Mouse (Mus musculus) hindbrain, embryonic 12.5 days (tissue): ENCODE data around the gene Tpi1. TPM values are rescaled to one million over a fixed set of nuclear protein-coding genes. Genes with fewer than 3 reads are reported as not detected.

Experiments used
- ATAC-seq: fragments of 200-750 bp; cut with Nextera tagmentation; 2 replicates; pipeline ENCODE4 v1.8.0; 2017; ENCODE audit warnings: moderate TSS enrichment; ENCODE audit not compliant: low FRiP score
- H3K27ac ChIP-seq: fragments of 300-500 bp; sonication (generic); 2 replicates; pipeline ENCODE4 v1.5.1; 2016; ENCODE audit warnings: mild to moderate bottlenecking
- H3K27me3 ChIP-seq: fragments of 300-500 bp; sonication (generic); 2 replicates; pipeline ENCODE4 v1.6.1; 2016; ENCODE audit warnings: mild to moderate bottlenecking
- H3K36me3 ChIP-seq: fragments of 300-500 bp; sonication (generic); 2 replicates; pipeline ENCODE4 v1.6.1; 2016; ENCODE audit warnings: mild to moderate bottlenecking
- H3K4me1 ChIP-seq: fragments of 300-500 bp; sonication (generic); 2 replicates; pipeline ENCODE4 v1.6.1; 2016
- H3K4me2 ChIP-seq: fragments of 300-500 bp; sonication (generic); replicated peaks from 2 replicates; pipeline ENCODE4 v1.6.1; 2016; ENCODE audit warnings: mild to moderate bottlenecking
- H3K4me3 ChIP-seq: fragments of 300-500 bp; sonication (generic); 2 replicates; pipeline ENCODE4 v1.5.1; 2016; ENCODE audit warnings: mild to moderate bottlenecking
- H3K9ac ChIP-seq: fragments of 300-500 bp; sonication (generic); 2 replicates; pipeline ENCODE4 v1.6.1; 2016; ENCODE audit warnings: mild to moderate bottlenecking, moderate library complexity
- H3K9me3 ChIP-seq: fragments of 300-500 bp; sonication (generic); replicated peaks from 2 replicates; pipeline ENCODE4 v1.6.1; 2016; ENCODE audit warnings: mild to moderate bottlenecking
- WGBS: fragments of 180-500 bp; shearing (Covaris S2); methylation state at CpG from one replicate; pipeline ENCODE4 v1.1.7; 2016; 5-methylcytosine and 5-hydroxymethylcytosine counted together
- polyA plus RNA-seq: library from polyadenylated mRNA; unstranded; fragments of >200 nt; fragmentation: Nextera tagmentation; extraction: Ambion mirVana; gene quantifications from 2 replicates; pipeline ENCODE4 v1.2.1, GENCODE M21; 2016

Tpi1 gene
- polyA plus RNA-seq, 1 experiment from 2014 or later, result 483 TPM

DNA sequence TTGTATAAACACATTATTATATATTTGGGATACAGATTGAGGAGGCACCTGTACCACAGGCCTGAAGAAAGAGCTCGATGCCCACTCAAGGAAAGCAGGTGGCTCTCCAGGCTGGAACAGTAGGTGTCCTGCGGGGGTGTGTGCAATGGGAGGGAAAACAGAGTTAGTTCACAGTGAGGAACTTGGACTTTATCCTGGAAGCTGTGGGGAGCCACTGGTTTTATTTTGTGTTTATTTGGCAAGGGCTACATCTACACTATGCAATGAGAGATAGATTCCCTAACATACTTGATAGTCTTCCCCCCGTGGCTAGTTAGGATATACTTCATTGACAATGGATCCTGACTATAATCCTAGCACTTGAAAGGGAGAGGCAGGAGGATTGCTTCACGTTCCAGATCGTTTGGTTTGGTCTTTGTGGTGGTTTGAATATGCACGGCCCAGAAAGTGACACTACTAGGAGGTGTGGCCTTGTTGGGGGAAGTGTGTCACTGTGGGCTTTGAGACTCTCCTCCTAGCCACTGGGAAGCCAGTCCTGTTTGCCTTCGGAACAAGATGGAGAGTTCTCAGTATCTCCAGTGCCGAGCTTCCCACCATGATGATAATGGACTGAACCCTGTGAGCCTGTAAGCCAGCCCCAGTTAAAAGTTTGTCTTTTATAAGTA lies 27.2 kb downstream of the Tpi1 start:
- no peak overlapping the region for H3K9ac ChIP-seq
- no peak overlapping the region for H3K4me3 ChIP-seq
- no peaks in the 10 kb centered on the region for H3K9me3 ChIP-seq
- ATAC-seq, result no peak
- no peak overlapping the region for H3K27ac ChIP-seq
- peaks cover 5% of the 10 kb centered on the region; the same call in 1 of the 2 replicates for H3K4me1 ChIP-seq
- WGBS, result 55% methylated on average over 8 of the region's 8 CpGs
- no peaks in the 10 kb centered on the region for H3K27me3 ChIP-seq
- no peak overlapping the region for H3K4me2 ChIP-seq
- no peaks in the 10 kb centered on the region for H3K36me3 ChIP-seq

DNA sequence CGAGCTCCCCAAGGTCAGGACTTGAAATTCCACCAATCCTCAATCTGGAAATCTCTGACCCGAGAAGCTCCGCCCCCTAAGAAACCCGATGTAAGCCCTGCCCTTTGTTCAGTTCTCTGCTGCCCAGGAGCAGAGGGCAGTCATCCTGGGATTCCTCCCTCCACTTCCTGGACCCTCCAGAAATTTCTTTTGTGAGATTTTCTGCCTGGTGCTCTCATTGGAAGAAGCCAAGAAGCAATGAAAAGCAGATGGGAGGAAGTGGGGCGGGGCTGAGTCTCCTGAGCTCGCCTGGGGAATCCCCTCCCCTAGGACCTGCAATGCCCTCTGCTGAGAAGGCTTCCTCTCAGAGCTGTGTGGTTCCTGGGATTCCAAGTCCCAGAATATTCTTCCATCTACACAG lies 31.7 kb downstream of the Tpi1 start:
- WGBS, result 25% methylated on average over 6 of the region's 6 CpGs
- Histone ChIP-seq H3K4me2 (peak overlapping the region; percentile 27; the same call in 1 of the 2 replicates), H3K27me3 (peaks cover 20% of the 10 kb centered on the region), H3K4me1 (peaks cover 20% of the 10 kb centered on the region), H3K27ac (no peak overlapping the region), H3K9me3 (no peaks in the 10 kb centered on the region), H3K4me3 (no peak overlapping the region), H3K36me3 (no peaks in the 10 kb centered on the region), H3K9ac (no peak overlapping the region)
- ATAC-seq, result no peak

DNA sequence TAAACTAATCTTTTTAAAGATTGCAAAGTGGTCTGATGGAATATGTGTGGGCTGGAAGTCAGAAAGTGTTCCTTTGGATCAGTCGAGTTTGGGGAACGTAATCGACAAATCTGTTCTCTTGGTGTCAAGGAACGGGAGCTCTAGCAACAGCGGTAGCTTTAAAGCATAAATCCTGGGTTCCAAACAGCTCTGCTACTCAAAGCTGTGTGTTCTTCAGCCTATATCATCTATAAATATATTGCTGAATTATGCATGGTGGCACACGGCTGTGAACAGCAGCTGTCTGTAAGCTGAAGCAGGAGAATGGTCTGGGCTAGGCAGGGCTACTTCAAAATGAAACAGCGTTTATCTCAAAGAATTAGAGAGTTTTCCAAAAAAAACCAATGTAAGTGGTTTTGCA lies 33.2 kb downstream of the Tpi1 start:
- Histone ChIP-seq H3K9me3 (no peaks in the 10 kb centered on the region), H3K9ac (no peak overlapping the region), H3K27ac (no peak overlapping the region), H3K4me1 (peaks cover 20% of the 10 kb centered on the region), H3K36me3 (no peaks in the 10 kb centered on the region), H3K27me3 (peaks cover 20% of the 10 kb centered on the region), H3K4me2 (no peak overlapping the region), H3K4me3 (no peak overlapping the region)
- no peak for ATAC-seq
- WGBS, result 83% methylated on average over 7 of the region's 7 CpGs

DNA sequence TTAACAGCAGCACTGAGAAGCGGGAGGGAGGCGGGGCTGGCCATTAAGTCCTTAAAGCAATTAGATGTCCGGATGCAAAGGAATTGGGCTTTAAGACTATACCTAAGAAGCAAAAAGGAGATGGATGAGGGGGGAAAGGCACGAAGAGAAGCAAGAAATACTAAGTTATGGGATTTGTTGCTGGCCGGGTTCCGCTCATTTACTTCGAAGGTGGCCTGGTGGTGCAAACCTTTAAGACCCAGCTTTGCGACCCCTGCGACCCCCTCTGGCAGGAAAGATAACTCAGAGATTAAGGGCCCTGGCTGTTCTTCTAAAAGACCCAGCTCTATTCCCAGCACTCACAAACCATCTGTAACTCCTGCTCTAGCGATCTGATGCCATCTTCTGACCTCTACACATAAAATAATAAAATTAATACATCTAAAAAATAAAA lies 34.1 kb downstream of the Tpi1 start:
- Histone ChIP-seq H3K9me3 (no peaks in the 10 kb centered on the region), H3K4me1 (peaks cover 20% of the 10 kb centered on the region), H3K4me2 (peak overlapping the region; percentile 68), H3K27ac (no peak overlapping the region), H3K9ac (peak overlapping the region; percentile 33; the same call in 1 of the 2 replicates), H3K27me3 (peaks cover 20% of the 10 kb centered on the region), H3K36me3 (no peaks in the 10 kb centered on the region), H3K4me3 (peak overlapping the region; percentile 35)
- ATAC-seq, result no peak; the same call in 1 of the 2 replicates
- 2% methylated on average over 10 of the region's 10 CpGs for WGBS

DNA sequence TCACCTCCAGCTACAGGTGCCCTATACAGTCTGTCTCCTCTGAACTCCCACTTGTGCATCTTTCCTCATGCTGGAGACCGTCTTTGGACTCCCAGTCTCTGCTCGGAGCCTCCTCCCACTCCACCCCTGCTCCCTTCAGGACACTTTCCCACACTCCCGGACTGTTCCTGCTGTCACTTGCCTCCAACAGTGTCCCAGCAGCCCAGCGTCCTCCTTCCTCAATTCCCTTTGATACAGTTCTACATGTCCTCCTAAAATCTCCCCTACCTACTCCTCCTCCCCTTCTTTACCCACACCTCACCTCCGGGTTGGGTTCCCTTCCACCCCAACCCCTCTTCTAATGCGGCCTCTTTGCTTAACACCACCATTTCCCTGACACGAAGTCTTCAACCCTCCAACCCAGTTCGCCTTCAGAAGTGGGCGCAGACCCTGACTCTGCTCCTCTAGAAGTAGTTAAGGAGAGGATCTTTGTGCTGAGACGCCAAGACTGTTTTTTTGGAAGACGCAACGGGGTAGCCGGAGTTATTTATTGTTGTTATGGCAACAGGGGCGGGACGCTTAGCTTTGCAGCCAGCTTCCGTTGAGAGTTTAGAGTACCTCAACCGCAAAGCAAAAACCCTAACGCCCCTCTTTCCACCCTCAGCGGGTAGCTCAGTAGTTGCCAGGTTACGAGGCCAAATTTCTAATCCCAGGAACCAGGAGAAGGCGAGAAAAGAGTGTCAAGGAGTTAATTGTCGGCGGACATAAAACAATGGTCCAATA lies 34.7 kb downstream of the Tpi1 start, which contains the start of gene Lrrc23:
Gene Lrrc23 (minus strand): TSS at position 506 of the 762 bp plus-strand sequence.
- Histone ChIP-seq H3K27ac (peak within 1 kb of the TSS; percentile 44; the same call in 1 of the 2 replicates), H3K27me3 (peaks cover 20% of the 10 kb centered on the region), H3K36me3 (no peaks in the 10 kb centered on the region), H3K4me3 (peak within 1 kb of the TSS; percentile 35), H3K4me2 (peak within 1 kb of the TSS; percentile 68), H3K4me1 (peaks cover 20% of the 10 kb centered on the region), H3K9me3 (no peaks in the 10 kb centered on the region), H3K9ac (peak within 1 kb of the TSS; percentile 33; the same call in 1 of the 2 replicates)
- 2% methylated on average over 23 of the region's 23 CpGs for WGBS
- peak; percentile 39 for ATAC-seq

DNA sequence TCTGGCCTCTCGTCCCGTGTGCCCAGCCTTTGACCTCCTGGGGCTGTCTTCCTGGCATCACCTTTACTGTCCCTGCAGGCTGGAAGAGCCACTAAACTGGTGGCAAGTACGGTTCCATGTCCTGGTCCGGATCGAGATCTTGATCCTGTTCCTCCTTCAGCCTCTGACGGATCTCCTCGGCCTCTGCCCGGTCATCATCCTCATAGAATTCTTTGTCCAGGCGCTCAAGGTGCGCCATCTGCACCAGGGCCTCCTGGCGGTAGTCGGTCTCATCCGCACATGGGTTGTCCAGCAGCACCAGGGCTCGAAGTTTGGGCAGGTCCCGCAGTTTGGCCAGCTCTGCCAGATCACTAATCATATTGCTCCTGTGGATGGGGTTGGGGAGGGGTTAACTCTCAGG lies 43.6 kb downstream of the Tpi1 start:
- peaks cover 19% of the 10 kb centered on the region for H3K4me1 ChIP-seq
- no peak overlapping the region for H3K27ac ChIP-seq
- 84% methylated on average over 15 of the region's 15 CpGs for WGBS
- ATAC-seq, result no peak
- H3K9ac ChIP-seq, result no peak overlapping the region
- no peaks in the 10 kb centered on the region for H3K9me3 ChIP-seq
- no peaks in the 10 kb centered on the region for H3K36me3 ChIP-seq
- H3K4me2 ChIP-seq, result no peak overlapping the region
- peaks cover 48% of the 10 kb centered on the region for H3K27me3 ChIP-seq
- no peak overlapping the region for H3K4me3 ChIP-seq

DNA sequence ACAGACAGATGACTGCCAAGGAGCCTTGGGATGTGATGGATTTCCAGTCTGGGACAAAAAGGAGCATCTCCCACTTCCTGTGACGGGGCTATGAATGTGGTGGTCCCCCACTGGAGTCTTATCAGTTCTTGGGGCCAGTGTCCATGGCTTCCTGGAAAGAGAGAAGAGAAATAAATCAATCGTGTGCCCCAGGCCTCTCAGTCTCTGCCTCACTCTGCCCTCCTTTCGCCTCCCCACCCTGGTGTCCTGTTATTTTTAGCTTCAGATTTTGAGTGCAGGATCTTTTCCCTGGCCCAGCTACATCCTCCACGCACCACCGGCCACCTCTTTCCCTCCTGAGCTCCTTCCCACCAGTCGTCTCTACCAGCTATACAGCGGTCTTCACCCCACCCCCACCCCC lies 44.1 kb downstream of the Tpi1 start:
- peaks cover 19% of the 10 kb centered on the region for H3K4me1 ChIP-seq
- H3K4me3 ChIP-seq, result peak overlapping the region; percentile 49
- H3K4me2 ChIP-seq, result peak overlapping the region; percentile 87
- WGBS, result 64% methylated on average over 7 of the region's 7 CpGs
- peaks cover 48% of the 10 kb centered on the region for H3K27me3 ChIP-seq
- no peaks in the 10 kb centered on the region for H3K9me3 ChIP-seq
- H3K36me3 ChIP-seq, result no peaks in the 10 kb centered on the region
- 0 out of 2 replicates have a peak, but pooled peaks have one; percentile 3 for ATAC-seq
- H3K9ac ChIP-seq, result peak overlapping the region; percentile 66; the same call in 1 of the 2 replicates
- no peak overlapping the region; the same call in 1 of the 2 replicates for H3K27ac ChIP-seq

DNA sequence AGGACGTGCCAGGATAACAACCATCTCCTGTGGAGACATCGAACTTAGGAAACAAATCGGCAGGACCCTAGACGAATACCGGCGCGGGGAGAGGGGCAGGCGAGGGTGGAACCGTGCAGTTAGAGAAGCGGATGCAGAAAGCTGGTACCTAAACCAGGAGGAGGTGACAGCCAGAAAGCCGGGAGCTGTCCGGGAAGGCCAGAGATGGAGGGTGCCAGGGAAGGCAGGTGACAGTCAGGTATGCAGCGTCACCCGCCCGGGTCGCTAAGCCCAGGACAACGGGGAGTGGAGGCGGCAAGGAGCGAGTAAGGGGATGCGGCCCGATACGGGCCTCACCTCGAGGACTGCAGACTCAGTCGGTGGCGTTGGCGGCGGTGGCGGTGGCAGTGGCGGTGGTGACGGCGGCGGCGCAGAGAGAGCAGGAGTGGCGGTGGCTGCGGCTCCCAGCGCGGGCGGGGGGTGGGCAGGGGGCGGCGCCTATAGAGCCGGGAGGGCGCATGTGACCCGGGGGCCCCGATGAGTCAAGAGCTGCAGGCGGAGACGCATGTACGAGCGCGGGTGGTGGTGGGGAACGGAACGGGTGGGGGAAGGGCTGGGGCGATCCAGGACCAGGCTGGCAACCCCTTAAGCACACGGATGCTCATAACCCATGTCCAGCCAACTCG lies 44.9 kb downstream of the Tpi1 start, which contains the start of gene Eno2:
Gene Eno2 (minus strand): TSS at position 573 of the 665 bp plus-strand sequence.
- peak within 1 kb of the TSS; percentile 30 for H3K27ac ChIP-seq
- ATAC-seq, result peak; percentile 83
- H3K4me1 ChIP-seq, result peaks cover 19% of the 10 kb centered on the region
- peak within 1 kb of the TSS; percentile 66 for H3K9ac ChIP-seq
- H3K4me2 ChIP-seq, result peak within 1 kb of the TSS; percentile 87
- H3K9me3 ChIP-seq, result no peaks in the 10 kb centered on the region
- peaks cover 48% of the 10 kb centered on the region for H3K27me3 ChIP-seq
- H3K4me3 ChIP-seq, result peak within 1 kb of the TSS; percentile 49
- H3K36me3 ChIP-seq, result no peaks in the 10 kb centered on the region
- WGBS, result under 1% methylated on average over 46 of the region's 54 CpGs

DNA sequence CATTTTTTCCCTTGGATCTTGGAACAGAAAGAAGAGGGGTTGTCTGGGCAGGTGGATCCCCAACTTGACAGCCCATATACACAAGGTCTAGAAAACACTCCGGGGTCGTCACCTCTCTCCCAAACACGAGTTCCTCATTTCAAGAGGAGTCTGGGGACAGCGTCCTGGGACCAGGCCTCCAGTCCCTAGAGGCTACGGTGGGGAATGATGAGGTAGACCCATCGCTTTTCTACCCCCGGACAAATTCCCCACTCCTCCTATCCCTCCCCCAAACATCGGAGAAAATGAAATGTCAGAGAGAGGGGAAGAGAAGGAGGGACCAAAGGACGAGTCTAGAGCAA lies 45.4 kb downstream of the Tpi1 start:
- WGBS, result 6% methylated on average over 9 of the region's 9 CpGs
- peak overlapping the region; percentile 30; the same call in 1 of the 2 replicates for H3K27ac ChIP-seq
- H3K27me3 ChIP-seq, result peaks cover 52% of the 10 kb centered on the region
- ATAC-seq, result no peak
- no peaks in the 10 kb centered on the region for H3K36me3 ChIP-seq
- H3K9ac ChIP-seq, result peak overlapping the region; percentile 66; the same call in 1 of the 2 replicates
- peak overlapping the region; percentile 87 for H3K4me2 ChIP-seq
- peak overlapping the region; percentile 49 for H3K4me3 ChIP-seq
- H3K9me3 ChIP-seq, result no peaks in the 10 kb centered on the region
- peaks cover 19% of the 10 kb centered on the region for H3K4me1 ChIP-seq

DNA sequence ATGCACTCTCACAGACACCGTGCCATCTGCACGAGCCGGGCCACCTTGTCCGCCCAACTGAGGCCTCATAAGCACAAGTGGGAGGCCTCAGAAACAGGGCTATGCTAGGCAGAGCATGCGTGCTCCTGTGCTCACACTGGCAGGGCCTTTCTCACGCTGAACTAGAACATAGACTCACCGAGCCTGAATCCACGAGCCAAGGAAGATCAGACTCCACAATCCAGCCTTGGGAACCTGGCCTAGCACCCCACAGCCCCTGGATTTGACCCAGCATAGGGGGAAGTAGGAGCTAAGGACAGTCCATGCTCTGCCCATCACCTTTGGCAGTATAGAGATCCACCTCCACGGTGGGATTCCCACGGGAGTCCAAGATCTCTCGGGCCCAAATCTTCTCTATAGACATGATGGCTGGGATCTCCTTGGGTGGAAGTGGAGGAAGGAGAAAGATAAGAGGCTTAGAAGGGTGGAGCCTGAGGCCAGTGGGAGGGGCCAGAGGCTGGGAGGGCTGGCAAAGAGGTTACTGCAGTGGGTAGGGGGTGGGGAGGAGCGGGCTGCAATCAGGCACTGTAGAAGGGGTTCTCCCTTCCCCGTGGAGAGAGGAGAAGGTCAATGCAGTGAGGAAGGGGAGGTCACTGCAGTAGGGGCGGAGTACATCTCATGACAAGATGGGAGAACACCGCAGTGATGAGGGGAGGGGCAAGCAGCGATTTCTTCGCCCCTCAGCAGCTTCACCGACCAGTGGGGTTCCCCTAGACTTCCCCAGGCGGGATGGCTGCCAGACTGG lies 46.0 kb downstream of the Tpi1 start:
- ATAC-seq, result no peak
- Histone ChIP-seq H3K27me3 (peaks cover 54% of the 10 kb centered on the region), H3K27ac (no peak overlapping the region), H3K4me1 (peaks cover 19% of the 10 kb centered on the region), H3K4me3 (peak overlapping the region; percentile 49), H3K4me2 (peak overlapping the region; percentile 87), H3K9ac (peak overlapping the region; percentile 23; the same call in 1 of the 2 replicates), H3K36me3 (no peaks in the 10 kb centered on the region), H3K9me3 (no peaks in the 10 kb centered on the region)
- WGBS, result 22% methylated on average over 19 of the region's 19 CpGs

DNA sequence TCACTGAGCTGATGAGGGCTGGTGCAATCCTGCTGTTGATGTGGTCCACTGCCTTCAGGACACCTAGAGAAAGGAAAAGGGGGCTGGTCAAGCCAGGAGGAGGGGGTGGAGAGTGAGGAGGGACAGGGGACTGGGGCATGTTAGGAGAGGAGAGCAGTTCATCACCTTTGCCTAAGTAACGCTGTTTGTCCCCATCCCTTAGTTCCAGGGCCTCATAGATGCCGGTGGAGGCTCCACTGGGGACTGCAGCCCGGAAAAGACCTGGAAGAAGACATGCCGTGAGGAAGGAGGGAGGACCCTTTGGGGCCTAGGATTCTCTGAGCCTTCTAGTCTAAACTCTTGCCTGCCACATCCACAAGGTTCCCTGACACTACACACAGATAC lies 46.6 kb downstream of the Tpi1 start:
- H3K27me3 ChIP-seq, result peaks cover 59% of the 10 kb centered on the region
- no peak overlapping the region for H3K27ac ChIP-seq
- H3K9ac ChIP-seq, result no peak overlapping the region
- H3K4me3 ChIP-seq, result no peak overlapping the region
- H3K4me2 ChIP-seq, result no peak overlapping the region
- no peaks in the 10 kb centered on the region for H3K9me3 ChIP-seq
- H3K36me3 ChIP-seq, result no peaks in the 10 kb centered on the region
- ATAC-seq, result no peak
- peaks cover 19% of the 10 kb centered on the region for H3K4me1 ChIP-seq
- 47% methylated on average over 4 of the region's 4 CpGs for WGBS
